Mouse (Mus musculus) gonadal fat pad, adult 2 months (tissue): ENCODE results near the gene Adgrl2. TPM values are rescaled to one million over a fixed set of nuclear protein-coding genes. Genes with fewer than 3 reads are reported as not detected.

Source experiments
- DNase-seq: peaks from one replicate; pipeline ENCODE4 v3.0.0-alpha.2; 2012; ENCODE audit warnings: low read depth
- polyA plus RNA-seq: library from polyadenylated mRNA; depleted of rRNA; stranded (reverse); fragments of >200 nt; gene quantifications from 2 replicates; pipeline ENCODE4 v1.2.3, GENCODE M21; 2012

The Adgrl2 gene
- polyA plus RNA-seq, 1 experiment = 22.8 TPM

- no peak for DNase-seq
Measured at GRCm38 (mm10) chr3:148977124-148977529, 13.2 kb downstream of the Adgrl2 start.

DNA sequence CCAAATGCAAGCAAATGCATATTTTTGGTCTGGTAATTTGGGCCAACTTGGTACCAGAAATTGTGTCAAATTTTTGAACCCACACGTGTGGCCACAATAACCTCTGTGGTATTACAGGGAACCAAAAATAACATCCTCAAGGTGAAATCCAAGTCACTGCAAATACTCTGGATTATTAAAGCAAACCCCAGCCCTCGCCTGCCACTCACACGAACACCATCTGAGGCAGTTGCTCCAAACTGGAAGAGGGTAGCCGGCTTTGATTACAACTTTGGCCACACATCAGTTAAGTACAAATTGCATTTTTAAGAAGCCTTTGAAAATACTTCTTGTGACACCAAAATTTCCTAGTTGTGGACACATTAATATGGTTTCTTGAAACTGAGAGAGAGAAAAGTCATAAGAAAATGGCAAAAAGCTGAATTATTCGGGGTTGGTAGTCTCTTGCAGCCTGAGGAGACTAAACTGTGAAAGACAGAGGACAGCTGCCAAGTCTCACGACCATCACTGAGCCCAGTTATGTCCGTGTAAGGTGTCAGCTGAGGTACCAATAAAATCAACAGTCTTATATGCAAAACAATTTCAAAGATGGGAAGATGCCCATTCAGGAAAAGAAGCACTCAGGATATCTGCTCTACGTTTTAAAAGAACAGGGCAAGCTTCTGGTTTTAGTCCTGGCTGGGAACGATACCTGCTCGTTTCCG, 18.3 kb downstream of the Adgrl2 start:
- no peak for DNase-seq

- DNase-seq = no peak
Measured at GRCm38 (mm10) chr3:148964991-148965605, 25.3 kb downstream of the Adgrl2 start.

DNA sequence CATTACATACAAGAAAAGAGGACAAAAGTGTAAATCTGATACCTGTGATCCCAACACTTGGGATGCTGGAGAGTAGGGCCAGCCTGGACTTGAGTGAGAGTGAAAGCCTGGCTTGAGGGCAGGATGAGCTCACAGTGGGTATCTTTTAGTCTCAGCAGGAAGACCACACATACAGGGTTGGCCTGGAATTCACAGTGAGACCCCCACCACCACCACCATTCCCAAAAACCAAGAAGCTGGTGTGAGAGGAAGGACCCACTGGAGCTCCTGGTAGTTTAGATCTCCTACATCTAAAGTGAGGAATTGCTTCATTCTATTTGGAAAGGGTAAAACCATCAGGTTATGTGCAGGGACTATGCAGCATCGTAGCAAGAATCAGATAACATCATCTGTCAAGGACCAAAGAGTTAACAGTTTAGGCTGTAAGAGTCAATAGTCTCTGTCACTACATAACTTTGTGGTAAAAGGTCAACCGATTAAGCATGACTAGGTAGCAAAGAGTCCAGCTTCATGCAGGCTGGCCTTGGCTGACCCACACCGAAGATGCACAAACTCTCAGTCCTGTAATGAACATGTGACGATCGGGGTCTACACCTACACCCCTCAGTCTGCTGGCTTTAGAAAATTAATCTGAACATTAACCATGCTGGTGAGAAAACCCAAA, 26.8 kb downstream of the Adgrl2 start:
- DNase-seq = no peak

DNA sequence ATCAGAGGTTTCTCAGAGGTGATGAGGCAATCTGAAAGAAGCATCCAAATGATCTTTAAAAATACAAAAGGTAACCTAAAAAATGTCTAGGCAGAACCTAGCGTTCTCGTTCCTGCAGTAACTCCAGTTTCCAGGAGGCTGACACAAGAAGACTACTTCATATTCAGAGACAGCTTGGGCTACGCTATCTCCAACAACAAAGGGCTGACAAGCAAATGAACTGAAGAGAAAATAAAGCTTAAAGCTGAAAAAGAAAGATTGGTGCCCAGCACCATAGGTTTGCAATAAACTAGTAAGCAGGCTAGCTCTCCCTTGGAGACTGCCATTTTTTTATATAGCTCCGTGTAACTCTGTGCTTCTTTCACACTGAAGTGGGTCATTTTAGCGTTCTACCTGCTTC, 28.7 kb downstream of the Adgrl2 start:
- no peak for DNase-seq

DNA sequence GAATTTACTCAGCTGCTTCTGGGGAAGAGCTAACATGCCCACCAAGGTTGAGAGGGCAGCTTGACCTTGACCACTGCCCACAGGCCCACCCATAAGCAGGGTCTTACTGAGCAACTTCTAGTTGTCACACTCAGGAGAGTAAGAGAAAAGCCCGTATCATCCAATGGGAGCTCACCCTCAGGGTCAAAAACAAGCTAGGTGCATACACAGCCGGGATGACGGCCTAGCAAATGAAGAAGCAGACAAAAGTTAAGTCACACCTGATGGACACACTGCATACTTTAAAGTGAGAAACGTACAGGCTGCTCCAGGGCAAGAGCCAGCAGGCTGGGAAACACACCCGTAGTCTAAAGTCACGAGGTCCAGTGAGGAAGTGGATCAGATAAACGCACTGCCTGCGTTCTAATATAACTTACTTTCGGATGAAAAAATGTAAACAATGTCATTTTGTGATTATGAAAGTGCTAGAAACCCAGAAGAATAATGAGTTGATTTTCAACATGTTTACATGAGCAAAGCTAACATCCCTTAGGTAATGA, 29.5 kb downstream of the Adgrl2 start:
- DNase-seq = no peak

- DNase-seq = no peak
Measured at GRCm38 (mm10) chr3:148960215-148960614, 30.1 kb downstream of the Adgrl2 start.

DNA sequence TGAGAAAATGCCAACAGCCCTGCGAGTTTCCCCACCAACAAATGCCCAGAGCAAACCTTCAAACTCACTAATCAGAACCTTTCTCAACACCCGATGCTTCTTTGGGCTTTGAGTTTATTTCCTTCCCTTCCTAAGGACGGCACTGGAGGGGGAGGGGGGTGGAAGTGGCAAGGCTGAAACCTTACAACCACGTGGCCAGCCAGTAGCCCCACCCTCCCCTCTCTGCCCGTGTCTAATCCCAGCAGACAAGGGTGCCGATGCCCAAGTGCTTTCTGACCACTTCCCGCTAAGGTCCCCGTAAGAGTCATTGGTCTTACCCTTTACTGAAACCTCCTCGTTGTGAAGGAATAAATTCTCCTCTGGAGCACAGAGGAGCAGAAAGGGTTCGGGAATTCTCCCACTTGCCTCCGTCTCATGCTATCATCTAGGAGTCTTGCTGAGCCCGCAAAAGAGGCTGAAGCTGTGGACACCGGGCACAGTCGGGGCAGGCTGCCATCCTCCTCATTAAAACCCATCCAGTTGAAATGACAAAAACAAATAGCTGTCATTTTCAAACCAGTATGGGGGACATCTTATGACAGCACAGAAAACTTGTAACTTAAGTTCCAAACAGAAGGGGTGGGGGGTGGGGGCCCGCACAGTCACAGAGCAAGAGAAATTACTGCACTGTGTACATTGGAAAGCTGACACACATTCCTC, 30.9 kb downstream of the Adgrl2 start:
- DNase-seq = no peak

DNA sequence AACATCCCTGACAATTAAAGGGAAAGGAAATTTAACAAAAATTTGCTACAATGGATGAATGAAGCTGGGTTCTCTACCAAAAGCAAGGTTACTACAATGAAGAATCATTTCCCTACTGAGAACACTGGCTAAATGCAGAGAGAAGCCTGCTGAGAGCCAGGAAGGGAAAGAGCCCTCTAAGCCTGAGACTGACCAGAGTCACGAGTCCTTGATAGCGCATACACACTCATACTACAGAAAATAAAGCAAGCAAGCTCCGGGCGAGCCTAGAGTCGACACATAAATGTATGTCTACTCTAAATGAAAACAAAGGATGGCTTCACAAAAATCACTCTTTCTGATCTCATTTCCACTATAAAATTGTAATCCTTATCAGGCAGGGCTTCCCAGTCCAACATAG, 31.6 kb downstream of the Adgrl2 start:
- no peak for DNase-seq

GRCm38 (mm10) chr3:148958185-148958584, 32.2 kb downstream of the Adgrl2 start:
- DNase-seq = no peak

- no peak for DNase-seq
Measured at GRCm38 (mm10) chr3:148956887-148957286, 33.5 kb downstream of the Adgrl2 start.

DNA sequence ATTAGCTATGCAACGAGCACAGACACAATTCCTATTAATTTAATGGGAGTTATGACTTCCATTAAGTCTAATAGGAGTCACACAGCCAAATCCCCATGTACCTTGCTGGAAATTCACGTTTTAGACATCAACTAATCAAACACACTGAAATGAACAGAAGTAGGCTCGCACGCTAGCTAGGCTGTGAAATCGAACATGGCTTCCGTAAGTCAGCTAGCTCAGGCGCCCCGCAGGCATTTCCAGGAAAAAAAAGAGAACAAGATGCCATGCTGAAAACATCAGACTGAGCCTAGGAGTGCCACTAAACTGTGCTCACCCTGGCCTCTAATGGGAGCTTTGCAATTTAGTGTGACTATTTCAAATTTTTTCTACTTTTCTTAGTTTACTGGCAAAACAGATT, 40.6 kb downstream of the Adgrl2 start:
- no peak for DNase-seq

DNA sequence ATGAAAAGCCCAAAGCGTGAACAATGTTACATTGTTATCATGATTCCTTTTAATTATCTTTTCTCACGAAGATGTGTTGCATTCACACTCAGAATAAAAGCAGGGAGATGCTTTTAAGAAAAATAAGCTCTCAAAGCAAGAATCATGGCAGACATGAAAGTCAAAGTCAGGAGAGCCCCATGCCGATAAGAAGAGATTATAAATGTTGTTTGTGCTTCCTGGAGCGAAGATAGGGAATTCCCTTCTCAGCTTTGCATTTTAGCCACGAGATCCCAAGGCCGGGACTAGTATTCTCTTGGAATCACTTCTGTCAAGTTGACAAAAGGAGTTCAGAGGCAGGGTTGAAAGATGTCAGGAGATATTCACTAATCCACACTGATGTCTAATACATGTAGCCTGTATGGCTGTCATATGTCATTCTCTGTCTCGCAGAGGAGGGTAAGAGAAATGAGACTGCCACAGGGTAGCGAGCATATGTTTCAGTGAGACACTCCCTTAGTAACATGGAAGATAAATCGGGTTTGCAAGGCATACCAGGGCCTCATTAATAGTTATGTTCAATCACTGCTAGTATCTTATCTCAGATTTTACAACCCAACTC, 42.5 kb downstream of the Adgrl2 start:
- DNase-seq = no peak

GRCm38 (mm10) chr3:148947266-148947665, 43.1 kb downstream of the Adgrl2 start:
- no peak for DNase-seq

DNA sequence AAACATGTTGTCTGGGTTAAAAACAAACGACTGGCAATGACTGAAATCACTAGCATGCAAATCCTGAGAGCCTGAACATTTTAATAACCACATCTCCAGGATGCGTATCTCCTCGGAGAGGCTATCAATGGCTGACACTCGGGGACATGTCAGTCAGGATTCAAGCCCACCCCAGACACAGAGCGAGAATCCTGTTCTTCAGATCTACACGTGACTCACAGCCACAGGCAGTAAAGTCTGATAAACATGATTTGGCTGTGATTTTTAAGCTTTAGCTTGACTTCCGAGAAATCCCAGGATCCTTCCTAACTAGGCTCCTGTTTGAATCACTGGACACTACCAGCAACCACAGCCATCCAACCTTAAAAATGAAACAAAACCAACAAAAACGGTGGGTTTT, 44.8 kb downstream of the Adgrl2 start:
- no peak for DNase-seq

- DNase-seq = no peak
Measured at GRCm38 (mm10) chr3:148939457-148939856, 50.9 kb downstream of the Adgrl2 start.

- no peak for DNase-seq
Measured at GRCm38 (mm10) chr3:148935056-148935455, 55.3 kb downstream of the Adgrl2 start.

- no peak for DNase-seq
Measured at GRCm38 (mm10) chr3:148934279-148934678, 56.1 kb downstream of the Adgrl2 start.

- no peak for DNase-seq
Measured at GRCm38 (mm10) chr3:148933160-148933559, 57.2 kb downstream of the Adgrl2 start.

DNA sequence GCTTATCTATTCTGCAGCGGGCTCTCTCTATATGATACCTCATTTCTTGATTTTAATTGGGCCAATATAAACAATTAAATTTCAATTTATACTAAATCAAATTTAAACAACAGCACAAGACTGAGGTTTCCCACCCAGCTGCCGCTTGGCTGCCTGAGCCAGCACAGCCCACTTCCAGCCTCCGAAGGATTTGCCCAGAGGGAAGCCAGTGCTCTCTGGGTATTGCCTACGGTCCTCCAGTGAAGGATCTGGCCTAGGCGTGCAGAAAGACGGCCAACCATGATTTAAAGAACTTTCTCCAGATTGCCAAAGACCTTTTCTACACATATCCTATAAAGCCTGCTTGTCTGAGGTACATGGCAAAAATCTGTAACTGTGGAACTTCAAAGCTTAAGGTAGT, 59.4 kb downstream of the Adgrl2 start:
- DNase-seq = no peak

GRCm38 (mm10) chr3:148926330-148926729, 64.0 kb downstream of the Adgrl2 start:
- no peak for DNase-seq

DNA sequence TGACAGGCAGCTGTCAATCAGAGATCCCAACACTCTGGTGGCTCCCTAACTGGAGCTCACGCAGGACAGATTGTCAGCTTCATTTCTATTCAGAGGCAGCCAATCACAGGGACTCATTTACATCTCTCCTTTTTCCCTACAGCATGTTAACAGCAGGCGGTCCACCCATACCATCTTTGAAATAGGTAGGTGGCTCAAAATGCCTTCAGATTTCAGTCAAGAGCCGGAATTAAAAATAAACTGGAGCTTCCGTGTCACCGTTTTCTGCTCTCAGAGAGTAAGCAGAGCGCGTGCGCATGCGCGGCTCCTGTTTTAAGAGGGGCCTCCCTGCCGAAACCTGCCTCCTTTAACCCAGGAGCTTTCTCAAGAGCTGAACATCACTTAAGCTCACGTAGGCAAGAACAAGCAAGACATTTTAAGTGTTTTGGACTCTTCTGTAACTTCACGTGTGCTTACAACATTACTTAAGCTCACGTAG, 67.7 kb downstream of the Adgrl2 start:
- DNase-seq = no peak
